Mouse (Mus musculus) heart, embryonic 15.5 days (tissue): ENCODE results near the gene Chl1. TPM values are rescaled to one million over a fixed set of nuclear protein-coding genes. Genes with fewer than 3 reads are reported as not detected.

Experiments
- ATAC-seq: fragments of 200-750 bp; cut with Nextera tagmentation; replicated peaks from 2 replicates; pipeline ENCODE4 v1.8.0; 2017; ENCODE audit warnings: low read depth, moderate TSS enrichment; ENCODE audit not compliant: insufficient number of reproducible peaks, insufficient read depth, low FRiP score
- H3K27ac ChIP-seq: fragments of 300-500 bp; sonication (generic); 2 replicates; pipeline ENCODE4 v1.5.1; 2015; ENCODE audit warnings: mild to moderate bottlenecking, inconsistent platforms
- H3K27me3 ChIP-seq: fragments of 300-500 bp; sonication (generic); 2 replicates; pipeline ENCODE4 v1.6.1; 2015; ENCODE audit warnings: inconsistent platforms
- H3K36me3 ChIP-seq: fragments of 300-500 bp; sonication (generic); 2 replicates; pipeline ENCODE4 v1.6.1; 2015; ENCODE audit warnings: mild to moderate bottlenecking, inconsistent platforms
- H3K4me1 ChIP-seq: fragments of 300-500 bp; sonication (generic); replicated peaks from 2 replicates; pipeline ENCODE4 v1.6.1; 2015; ENCODE audit warnings: inconsistent platforms
- H3K4me2 ChIP-seq: fragments of 300-500 bp; sonication (generic); 2 replicates; pipeline ENCODE4 v1.6.1; 2015; ENCODE audit warnings: inconsistent platforms, mild to moderate bottlenecking, moderate library complexity
- H3K4me3 ChIP-seq: fragments of 300-500 bp; sonication (generic); 2 replicates; pipeline ENCODE4 v1.5.1; 2015; ENCODE audit warnings: mild to moderate bottlenecking, inconsistent platforms
- H3K9ac ChIP-seq: fragments of 300-500 bp; sonication (generic); 2 replicates; pipeline ENCODE4 v1.6.1; 2015; ENCODE audit warnings: mild to moderate bottlenecking, inconsistent platforms
- H3K9me3 ChIP-seq: fragments of 300-500 bp; sonication (generic); replicated peaks from 2 replicates; pipeline ENCODE4 v1.6.1; 2016; ENCODE audit warnings: inconsistent platforms
- WGBS: fragments of 180-500 bp; shearing (Covaris S2); methylation state at CpG from one replicate; pipeline ENCODE4 v1.1.7; 2015; ENCODE audit warnings: mixed read lengths; 5-methylcytosine and 5-hydroxymethylcytosine counted together
- polyA plus RNA-seq: library from polyadenylated mRNA; unstranded; fragments of >200 nt; fragmentation: Nextera tagmentation; extraction: Ambion mirVana; gene quantifications from 2 replicates; pipeline ENCODE4 v1.2.1, GENCODE M21; 2015

Chl1 gene
- polyA plus RNA-seq, result 0.21 and 0.55 TPM in 2 replicates

DNA sequence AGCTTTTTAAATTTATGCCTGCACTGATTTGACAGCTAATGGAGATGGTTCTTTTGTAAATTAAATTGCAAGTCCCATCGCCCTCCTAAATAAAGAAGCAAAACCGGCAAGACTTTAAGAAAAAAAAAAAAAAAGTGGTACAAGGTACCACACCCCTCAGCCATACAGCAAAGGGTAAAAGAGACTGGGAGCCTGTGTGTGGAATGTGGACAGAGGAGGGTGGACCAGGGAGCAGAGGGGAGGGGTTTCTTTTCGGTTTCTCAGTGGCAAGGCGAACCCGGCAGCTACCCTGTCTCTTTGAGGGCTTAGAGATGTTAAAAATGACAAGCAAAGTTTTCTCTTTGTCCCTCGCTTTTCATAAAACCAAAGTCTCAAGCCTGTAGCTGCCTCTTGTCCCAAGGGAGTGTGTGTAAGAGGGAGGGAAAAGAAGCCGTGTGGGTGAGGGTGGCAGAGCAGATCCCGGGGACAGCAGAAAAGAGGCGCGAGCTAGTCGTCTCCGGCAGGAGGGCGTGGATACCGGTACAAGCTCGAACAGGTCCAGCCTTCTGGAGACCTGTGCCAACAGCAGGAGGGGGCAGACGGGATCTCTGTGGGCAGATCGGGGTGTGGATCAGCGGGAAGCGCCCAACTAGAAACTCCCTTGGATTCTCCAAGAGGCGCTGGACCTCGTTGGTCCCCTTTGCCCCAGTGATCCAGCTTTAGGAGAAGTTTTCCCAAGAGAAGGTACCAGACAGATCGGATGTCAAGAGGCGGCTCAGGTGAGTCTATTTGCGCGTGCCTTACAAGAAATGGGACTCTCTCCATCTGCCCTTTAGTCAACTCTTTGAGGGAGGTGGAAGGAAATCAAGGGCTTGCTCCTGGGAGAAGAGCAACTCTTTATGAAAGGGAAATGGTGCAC lies at the start of gene Chl1:
Gene Chl1, plus strand, starts transcription at position 195 of the 898 bp plus-strand sequence.
- peaks cover 16% of the 10 kb centered on the region for H3K4me1 ChIP-seq
- H3K27ac ChIP-seq, result no peak within 1 kb of the TSS
- no peaks in the 10 kb centered on the region for H3K36me3 ChIP-seq
- H3K27me3 ChIP-seq, result peaks cover 45% of the 10 kb centered on the region
- 3% methylated on average over 25 of the region's 25 CpGs for WGBS
- H3K4me3 ChIP-seq, result peak within 1 kb of the TSS; percentile 39
- no peak within 1 kb of the TSS for H3K9ac ChIP-seq
- ATAC-seq, result no peak
- peak within 1 kb of the TSS; percentile 68 for H3K4me2 ChIP-seq
- no peaks in the 10 kb centered on the region for H3K9me3 ChIP-seq

- H3K4me2 ChIP-seq, result no peak overlapping the region
- no peak overlapping the region for H3K27ac ChIP-seq
- ATAC-seq, result no peak
- H3K4me1 ChIP-seq, result no peaks in the 10 kb centered on the region
- no peaks in the 10 kb centered on the region for H3K9me3 ChIP-seq
- H3K4me3 ChIP-seq, result no peak overlapping the region
- no peaks in the 10 kb centered on the region for H3K36me3 ChIP-seq
- H3K27me3 ChIP-seq, result no peaks in the 10 kb centered on the region
- WGBS, result 58% methylated on average over 5 of the region's 5 CpGs
- H3K9ac ChIP-seq, result no peak overlapping the region
Observed at GRCm38 (mm10) chr6:103465479-103466080, 44.8 kb upstream of the Chl1 start.

GRCm38 (mm10) chr6:103473316-103473715 lies 37.1 kb upstream of the Chl1 start:
- H3K27ac ChIP-seq, result no peak overlapping the region
- H3K9me3 ChIP-seq, result no peaks in the 10 kb centered on the region
- H3K9ac ChIP-seq, result no peak overlapping the region
- no peaks in the 10 kb centered on the region for H3K4me1 ChIP-seq
- 45% methylated on average over 5 of the region's 5 CpGs for WGBS
- H3K36me3 ChIP-seq, result no peaks in the 10 kb centered on the region
- ATAC-seq, result no peak
- no peak overlapping the region for H3K4me3 ChIP-seq
- H3K27me3 ChIP-seq, result no peaks in the 10 kb centered on the region
- H3K4me2 ChIP-seq, result no peak overlapping the region

DNA sequence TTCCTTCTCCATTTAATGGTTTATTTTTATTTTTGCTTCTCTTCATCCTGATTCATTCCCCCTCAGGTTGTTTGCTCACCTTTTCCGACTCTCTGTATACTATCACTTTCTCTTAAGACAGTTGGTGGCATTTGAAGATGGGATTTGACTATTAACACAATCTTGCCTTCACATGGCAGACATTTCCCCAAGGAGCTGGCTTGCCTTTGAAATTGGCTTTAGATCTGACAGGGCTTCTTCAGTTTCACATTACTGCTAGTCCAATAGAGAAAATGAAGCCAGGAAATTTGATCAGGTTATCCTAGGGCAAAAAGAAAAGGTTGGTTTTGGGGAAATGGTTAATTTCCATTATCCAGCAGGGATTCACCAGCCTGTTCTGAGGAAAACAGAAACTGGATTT lies 23.2 kb upstream of the Chl1 start:
- no peak overlapping the region for H3K4me3 ChIP-seq
- no peak overlapping the region for H3K27ac ChIP-seq
- no peaks in the 10 kb centered on the region for H3K4me1 ChIP-seq
- H3K36me3 ChIP-seq, result no peaks in the 10 kb centered on the region
- H3K4me2 ChIP-seq, result no peak overlapping the region
- no peak overlapping the region for H3K9ac ChIP-seq
- no peaks in the 10 kb centered on the region for H3K9me3 ChIP-seq
- no peak for ATAC-seq
- WGBS, result 83% methylated on average over 1 of the region's 1 CpGs
- H3K27me3 ChIP-seq, result no peaks in the 10 kb centered on the region

GRCm38 (mm10) chr6:103498404-103498803 lies 12.0 kb upstream of the Chl1 start:
- Histone ChIP-seq H3K9ac (no peak overlapping the region), H3K27me3 (no peaks in the 10 kb centered on the region), H3K36me3 (no peaks in the 10 kb centered on the region), H3K9me3 (no peaks in the 10 kb centered on the region), H3K4me2 (no peak overlapping the region), H3K4me1 (no peaks in the 10 kb centered on the region), H3K4me3 (no peak overlapping the region), H3K27ac (no peak overlapping the region)
- WGBS, result 65% methylated on average over 4 of the region's 4 CpGs
- ATAC-seq, result no peak

GRCm38 (mm10) chr6:103504065-103504464 lies 6.3 kb upstream of the Chl1 start:
- Histone ChIP-seq H3K4me3 (no peak overlapping the region), H3K27me3 (peaks cover 4% of the 10 kb centered on the region; the same call in 1 of the 2 replicates), H3K4me1 (no peaks in the 10 kb centered on the region), H3K4me2 (no peak overlapping the region), H3K9ac (no peak overlapping the region), H3K9me3 (no peaks in the 10 kb centered on the region), H3K36me3 (no peaks in the 10 kb centered on the region), H3K27ac (no peak overlapping the region)
- 50% methylated on average over 3 of the region's 3 CpGs for WGBS
- ATAC-seq, result no peak

GRCm38 (mm10) chr6:103507751-103508575 lies 2.4 kb upstream of the Chl1 start:
- Histone ChIP-seq H3K4me2 (no peak overlapping the region), H3K9me3 (no peaks in the 10 kb centered on the region), H3K27me3 (peaks cover 42% of the 10 kb centered on the region), H3K36me3 (no peaks in the 10 kb centered on the region), H3K4me1 (peaks cover 16% of the 10 kb centered on the region), H3K27ac (no peak overlapping the region), H3K9ac (no peak overlapping the region), H3K4me3 (no peak overlapping the region)
- ATAC-seq, result no peak
- 62% methylated on average over 3 of the region's 3 CpGs for WGBS

- no peaks in the 10 kb centered on the region for H3K9me3 ChIP-seq
- no peak for ATAC-seq
- no peak overlapping the region for H3K9ac ChIP-seq
- H3K36me3 ChIP-seq, result no peaks in the 10 kb centered on the region
- H3K4me1 ChIP-seq, result peaks cover 16% of the 10 kb centered on the region
- WGBS, result 67% methylated on average over 4 of the region's 4 CpGs
- no peak overlapping the region for H3K4me2 ChIP-seq
- no peak overlapping the region for H3K27ac ChIP-seq
- no peak overlapping the region for H3K4me3 ChIP-seq
- H3K27me3 ChIP-seq, result peaks cover 45% of the 10 kb centered on the region
Observed at GRCm38 (mm10) chr6:103509596-103509995, 790 bp upstream of the Chl1 start.

- peaks cover 45% of the 10 kb centered on the region for H3K27me3 ChIP-seq
- H3K4me2 ChIP-seq, result peak overlapping the region; percentile 68
- no peak for ATAC-seq
- H3K36me3 ChIP-seq, result no peaks in the 10 kb centered on the region
- no peak overlapping the region for H3K9ac ChIP-seq
- WGBS, result 5% methylated on average over 18 of the region's 18 CpGs
- no peak overlapping the region for H3K27ac ChIP-seq
- H3K9me3 ChIP-seq, result no peaks in the 10 kb centered on the region
- H3K4me1 ChIP-seq, result peaks cover 16% of the 10 kb centered on the region
- peak overlapping the region; percentile 39 for H3K4me3 ChIP-seq
Observed at GRCm38 (mm10) chr6:103511290-103511971, 1.0 kb downstream of the Chl1 start.

GRCm38 (mm10) chr6:103511972-103512565 lies 1.7 kb downstream of the Chl1 start:
- H3K36me3 ChIP-seq, result no peaks in the 10 kb centered on the region
- under 1% methylated on average over 29 of the region's 29 CpGs for WGBS
- H3K4me3 ChIP-seq, result peak overlapping the region; percentile 39
- H3K27me3 ChIP-seq, result peaks cover 45% of the 10 kb centered on the region
- peak overlapping the region; percentile 68 for H3K4me2 ChIP-seq
- H3K4me1 ChIP-seq, result peaks cover 16% of the 10 kb centered on the region
- H3K9me3 ChIP-seq, result no peaks in the 10 kb centered on the region
- no peak for ATAC-seq
- no peak overlapping the region for H3K9ac ChIP-seq
- no peak overlapping the region for H3K27ac ChIP-seq
